Mouse (Mus musculus): ENCODE results near the gene Pdhb.

- no peak for TF ChIP-seq CTCF (IDR thresholded peaks at IDR 0.05; ENCODE audit: low read depth, low read length)
- no peak for TF ChIP-seq POLR2A (IDR thresholded peaks at IDR 0.05; ENCODE audit: extremely low read depth, insufficient read depth, low read length)
Measured at GRCm38 (mm10) chr14:8148842-8149241, 24.0 kb downstream of the Pdhb start.
